Mouse (Mus musculus): ENCODE measurements around the gene Sorcs3. TPM values are rescaled to one million over a fixed set of nuclear protein-coding genes. Genes with fewer than 3 reads are reported as not detected.
A peak's percentile ranks its signal among the peaks of the same experiment; 100 is the strongest.

Gene Sorcs3
- total and polyA plus RNA-seq, 2 experiments from 2014 or later, result 18.3 to 25.3 TPM

GRCm38 (mm10) chr19:48820493-48821282, 614.9 kb downstream of the Sorcs3 start:
- no peak overlapping the region for H3K4me3 ChIP-seq (ENCODE audit: low read depth, low read length)
- no peak overlapping the region for H3K4me2 ChIP-seq (ENCODE audit: low read depth, low read length, poor library complexity, severe bottlenecking)
- H3K27ac ChIP-seq (ENCODE audit: low read depth, low read length), result no peak overlapping the region
- no peaks in the 10 kb centered on the region for H3K9me3 ChIP-seq (ENCODE audit: low read length)
- no peaks in the 10 kb centered on the region for H3K27me3 ChIP-seq (ENCODE audit: insufficient read depth, low read length)
- no peak for TF ChIP-seq CTCF (IDR thresholded peaks at IDR 0.05)
- DNase-seq (ENCODE audit: low spot score) (no peak), ATAC-seq (ENCODE audit: low FRiP score) (no peak)
- 74% methylated on average over 5 of the region's 5 CpGs for WGBS
- no peaks in the 10 kb centered on the region for H3K4me1 ChIP-seq (ENCODE audit: insufficient read depth, low read length)
- no peak overlapping the region for H3K9ac ChIP-seq (replicated peaks; ENCODE audit: low read length, poor library complexity, severe bottlenecking)
- H3K36me3 ChIP-seq (ENCODE audit: insufficient read depth, low read length), result no peaks in the 10 kb centered on the region

GRCm38 (mm10) chr19:48821283-48821715, 615.5 kb downstream of the Sorcs3 start:
- Histone ChIP-seq H3K36me3 (ENCODE audit: insufficient read depth, low read length) (no peaks in the 10 kb centered on the region), H3K9ac (replicated peaks; ENCODE audit: low read length, poor library complexity, severe bottlenecking) (no peak overlapping the region), H3K27ac (ENCODE audit: low read depth, low read length) (no peak overlapping the region), H3K27me3 (ENCODE audit: insufficient read depth, low read length) (no peaks in the 10 kb centered on the region), H3K4me3 (ENCODE audit: low read depth, low read length) (no peak overlapping the region), H3K4me1 (ENCODE audit: insufficient read depth, low read length) (no peaks in the 10 kb centered on the region), H3K9me3 (ENCODE audit: low read length) (0 out of 2 replicates have a peak, but pooled peaks cover 3% of the 10 kb centered on the region), H3K4me2 (ENCODE audit: low read depth, low read length, poor library complexity, severe bottlenecking) (no peak overlapping the region)
- ATAC-seq (ENCODE audit: low FRiP score) (no peak), DNase-seq (ENCODE audit: low spot score) (no peak)
- WGBS, result 75% methylated on average over 3 of the region's 3 CpGs
- TF ChIP-seq CTCF (IDR thresholded peaks at IDR 0.05), result no peak

- WGBS, result 63% methylated on average over 3 of the region's 3 CpGs
- Histone ChIP-seq H3K27ac (ENCODE audit: low read depth, low read length) (no peak overlapping the region), H3K27me3 (ENCODE audit: insufficient read depth, low read length) (no peaks in the 10 kb centered on the region), H3K9me3 (ENCODE audit: low read length) (no peaks in the 10 kb centered on the region), H3K4me1 (ENCODE audit: insufficient read depth, low read length) (no peaks in the 10 kb centered on the region), H3K4me3 (ENCODE audit: low read depth, low read length) (no peak overlapping the region), H3K4me2 (ENCODE audit: low read depth, low read length, poor library complexity, severe bottlenecking) (no peak overlapping the region), H3K36me3 (ENCODE audit: insufficient read depth, low read length) (no peaks in the 10 kb centered on the region), H3K9ac (replicated peaks; ENCODE audit: low read length, poor library complexity, severe bottlenecking) (no peak overlapping the region)
- DNase-seq (ENCODE audit: low spot score) (peak; percentile 56), ATAC-seq (ENCODE audit: low FRiP score) (no peak)
- no peak for TF ChIP-seq CTCF (IDR thresholded peaks at IDR 0.05)
Observed at GRCm38 (mm10) chr19:48834342-48834741, 628.5 kb downstream of the Sorcs3 start.

- H3K4me2 ChIP-seq (ENCODE audit: low read depth, low read length, poor library complexity, severe bottlenecking), result no peak overlapping the region
- no peak overlapping the region for H3K4me3 ChIP-seq (ENCODE audit: low read depth, low read length)
- no peaks in the 10 kb centered on the region for H3K27me3 ChIP-seq (ENCODE audit: insufficient read depth, low read length)
- 58% methylated on average over 4 of the region's 4 CpGs for WGBS
- 0 out of 2 replicates have a peak, but pooled peaks cover 2% of the 10 kb centered on the region for H3K9me3 ChIP-seq (ENCODE audit: low read length)
- TF ChIP-seq CTCF (IDR thresholded peaks at IDR 0.05), result no peak
- DNase-seq (ENCODE audit: low spot score), result no peak
- H3K36me3 ChIP-seq (ENCODE audit: insufficient read depth, low read length), result no peaks in the 10 kb centered on the region
- no peak overlapping the region for H3K9ac ChIP-seq (replicated peaks; ENCODE audit: low read length, poor library complexity, severe bottlenecking)
- no peak overlapping the region for H3K27ac ChIP-seq (ENCODE audit: low read depth, low read length)
- ATAC-seq (ENCODE audit: low FRiP score), result no peak
- H3K4me1 ChIP-seq (ENCODE audit: insufficient read depth, low read length), result no peaks in the 10 kb centered on the region
Observed at GRCm38 (mm10) chr19:48839418-48839817, 633.6 kb downstream of the Sorcs3 start.

GRCm38 (mm10) chr19:48847700-48848099, 641.9 kb downstream of the Sorcs3 start:
- H3K27me3 ChIP-seq (ENCODE audit: insufficient read depth, low read length), result no peaks in the 10 kb centered on the region
- ATAC-seq (ENCODE audit: low FRiP score) (no peak), DNase-seq (ENCODE audit: low spot score) (no peak)
- H3K4me1 ChIP-seq (ENCODE audit: insufficient read depth, low read length), result no peaks in the 10 kb centered on the region
- 78% methylated on average over 3 of the region's 3 CpGs for WGBS
- H3K9ac ChIP-seq (replicated peaks; ENCODE audit: low read length, poor library complexity, severe bottlenecking), result no peak overlapping the region
- TF ChIP-seq CTCF (IDR thresholded peaks at IDR 0.05), result no peak
- 0 out of 2 replicates have a peak, but pooled peaks cover 4% of the 10 kb centered on the region for H3K9me3 ChIP-seq (ENCODE audit: low read length)
- H3K4me3 ChIP-seq (ENCODE audit: low read depth, low read length), result no peak overlapping the region
- no peak overlapping the region for H3K4me2 ChIP-seq (ENCODE audit: low read depth, low read length, poor library complexity, severe bottlenecking)
- no peaks in the 10 kb centered on the region for H3K36me3 ChIP-seq (ENCODE audit: insufficient read depth, low read length)
- no peak overlapping the region for H3K27ac ChIP-seq (ENCODE audit: low read depth, low read length)

GRCm38 (mm10) chr19:48850466-48850865, 644.6 kb downstream of the Sorcs3 start:
- no peak for TF ChIP-seq CTCF (IDR thresholded peaks at IDR 0.05)
- Histone ChIP-seq H3K9me3 (ENCODE audit: low read length) (no peaks in the 10 kb centered on the region), H3K36me3 (ENCODE audit: insufficient read depth, low read length) (no peaks in the 10 kb centered on the region), H3K9ac (replicated peaks; ENCODE audit: low read length, poor library complexity, severe bottlenecking) (no peak overlapping the region), H3K4me3 (ENCODE audit: low read depth, low read length) (no peak overlapping the region), H3K4me2 (ENCODE audit: low read depth, low read length, poor library complexity, severe bottlenecking) (no peak overlapping the region), H3K4me1 (ENCODE audit: insufficient read depth, low read length) (no peaks in the 10 kb centered on the region), H3K27me3 (ENCODE audit: insufficient read depth, low read length) (no peaks in the 10 kb centered on the region), H3K27ac (ENCODE audit: low read depth, low read length) (no peak overlapping the region)
- DNase-seq (ENCODE audit: low spot score) (no peak), ATAC-seq (ENCODE audit: low FRiP score) (no peak)
- 81% methylated on average over 1 of the region's 1 CpGs for WGBS

Measured in midbrain, postnatal 0 days (tissue).